Mouse (Mus musculus) left cerebral cortex, postnatal 25 days (tissue): Measurements from ENCODE around the gene Tor1a. TPM values are rescaled to one million over a fixed set of nuclear protein-coding genes. Genes with fewer than 3 reads are reported as not detected.

Experiments used
- DNase-seq, 2 experiments: peaks; one replicate each; pipeline ENCODE4 v3.0.0; 2022; ENCODE audit warnings: low spot score in 2 of 2, mixed read lengths in 1 of 2
- intact Hi-C: fragments of 180-260 bp; cut with DNase I; formaldehyde crosslinking; loops from one replicate; pipeline ENCODE4 v1.15.1; 2025
- total RNA-seq, 2 experiments: library from RNA; stranded (reverse); gene quantifications; 2 replicates each; pipeline ENCODE4 v1.2.3; 2021

Tor1a gene
- total RNA-seq: 10 to 100 TPM; 36.1 to 39.2 TPM

GRCm38 (mm10) chr2:30967352-30968327 is at the start of gene Tor1a:
Gene Tor1a, minus strand, starts transcription at chr2:30967933.
- intact Hi-C loops: no loop called here
- DNase-seq: peak; percentile 91 to 95

DNA sequence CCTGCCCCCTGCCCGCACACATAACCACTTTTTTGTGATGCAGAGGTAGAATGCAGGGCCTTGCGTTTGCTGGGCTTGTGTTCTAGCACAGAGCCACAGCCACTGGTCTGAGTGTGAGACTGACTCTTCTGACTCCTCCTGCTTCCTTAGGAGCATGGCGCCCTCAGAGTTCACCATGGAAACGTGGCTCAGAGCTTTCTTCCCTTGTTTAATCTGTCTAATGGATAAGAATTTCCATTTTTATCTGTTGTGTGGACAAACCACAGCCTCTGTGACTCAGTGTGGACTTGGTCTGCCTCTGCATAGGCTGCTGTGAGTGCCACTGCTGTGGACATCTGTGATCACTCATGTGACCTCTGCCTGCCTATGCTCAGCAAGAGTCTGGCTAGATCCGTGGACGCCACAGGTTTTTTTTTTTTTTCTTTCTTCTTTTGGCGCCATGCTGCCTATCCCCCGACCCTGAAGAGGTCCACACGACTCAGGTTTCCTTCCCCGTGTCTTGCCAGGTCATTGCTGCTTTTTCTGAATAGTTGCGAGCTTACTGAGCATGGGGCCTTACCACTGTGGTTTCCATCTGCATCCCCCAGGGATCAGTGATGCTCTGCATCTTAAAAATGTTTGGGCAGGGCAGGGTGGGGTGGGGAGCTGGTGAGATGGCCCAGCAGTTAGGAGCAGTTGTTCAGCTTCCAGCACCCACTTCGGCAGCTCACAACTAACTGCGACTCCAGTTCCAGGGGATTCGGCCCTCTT is 45.8 kb upstream of the Tor1a start:
- no peak for DNase-seq
- intact Hi-C loops: no loop called here

DNA sequence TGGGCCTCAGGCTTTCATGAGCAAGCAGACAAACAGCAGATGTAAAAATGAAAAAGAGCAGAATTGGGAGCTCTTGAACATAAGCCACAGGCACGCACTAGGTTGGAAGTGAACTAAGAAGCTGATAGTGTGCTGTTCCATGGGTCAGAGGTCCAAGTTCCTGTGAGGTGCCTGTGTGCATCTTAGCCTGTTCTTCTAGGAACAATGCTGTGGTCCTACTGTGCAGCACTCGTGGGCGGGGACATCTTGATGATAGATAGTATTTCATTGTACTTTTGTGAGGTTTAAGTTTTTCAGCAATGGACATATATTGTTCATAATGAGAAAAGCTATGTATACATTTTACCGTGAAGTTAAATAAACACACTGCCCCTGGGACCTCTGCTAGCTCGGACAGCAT is 39.5 kb upstream of the Tor1a start:
- intact Hi-C loops: no loop called here
- DNase-seq: no peak

- no peak for DNase-seq
- intact Hi-C loops: no loop called here
Measured at GRCm38 (mm10) chr2:31006434-31006833, 38.7 kb upstream of the Tor1a start.

DNA sequence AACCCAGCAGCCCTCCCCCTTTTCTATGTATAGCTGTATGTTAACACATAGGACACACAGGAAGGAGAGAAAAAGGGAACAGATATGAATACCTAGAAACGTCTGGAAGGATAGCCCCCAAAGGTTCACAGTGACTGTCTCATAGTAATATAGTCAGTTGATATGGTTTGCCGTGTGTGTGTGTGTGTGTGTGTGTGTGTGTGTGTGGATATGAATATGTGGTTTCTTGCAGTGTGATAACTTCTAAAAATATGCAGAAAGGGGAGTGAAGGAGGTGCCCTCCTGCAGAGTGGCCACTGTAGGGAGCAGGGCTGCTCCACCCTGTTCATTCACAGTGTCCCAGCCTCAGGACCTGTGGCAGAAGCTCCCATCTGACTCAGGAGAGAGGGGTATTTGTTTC is 37.7 kb upstream of the Tor1a start:
- DNase-seq: no peak
- intact Hi-C loops: no loop called here

DNA sequence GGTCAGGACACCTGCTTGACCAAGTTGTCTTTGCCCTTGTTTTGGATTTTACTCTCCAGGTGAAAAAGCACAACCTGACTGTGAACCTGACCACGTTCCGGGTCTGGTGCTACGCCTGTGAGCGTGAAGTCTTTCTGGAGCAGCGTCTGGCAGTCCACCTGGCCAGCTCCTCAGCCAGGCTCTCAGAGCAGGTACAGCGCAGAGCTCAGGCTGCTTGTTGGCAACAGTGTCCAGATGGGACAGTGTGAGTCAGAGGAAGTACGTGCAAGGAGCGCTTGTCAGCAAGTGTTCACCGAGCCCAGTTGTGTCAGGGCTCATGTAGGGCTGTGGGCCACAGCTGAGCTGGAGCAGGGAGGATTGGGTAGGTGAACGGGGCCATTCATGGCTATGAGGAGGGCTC is 35.1 kb upstream of the Tor1a start:
- intact Hi-C loops: no loop called here
- no peak for DNase-seq

DNA sequence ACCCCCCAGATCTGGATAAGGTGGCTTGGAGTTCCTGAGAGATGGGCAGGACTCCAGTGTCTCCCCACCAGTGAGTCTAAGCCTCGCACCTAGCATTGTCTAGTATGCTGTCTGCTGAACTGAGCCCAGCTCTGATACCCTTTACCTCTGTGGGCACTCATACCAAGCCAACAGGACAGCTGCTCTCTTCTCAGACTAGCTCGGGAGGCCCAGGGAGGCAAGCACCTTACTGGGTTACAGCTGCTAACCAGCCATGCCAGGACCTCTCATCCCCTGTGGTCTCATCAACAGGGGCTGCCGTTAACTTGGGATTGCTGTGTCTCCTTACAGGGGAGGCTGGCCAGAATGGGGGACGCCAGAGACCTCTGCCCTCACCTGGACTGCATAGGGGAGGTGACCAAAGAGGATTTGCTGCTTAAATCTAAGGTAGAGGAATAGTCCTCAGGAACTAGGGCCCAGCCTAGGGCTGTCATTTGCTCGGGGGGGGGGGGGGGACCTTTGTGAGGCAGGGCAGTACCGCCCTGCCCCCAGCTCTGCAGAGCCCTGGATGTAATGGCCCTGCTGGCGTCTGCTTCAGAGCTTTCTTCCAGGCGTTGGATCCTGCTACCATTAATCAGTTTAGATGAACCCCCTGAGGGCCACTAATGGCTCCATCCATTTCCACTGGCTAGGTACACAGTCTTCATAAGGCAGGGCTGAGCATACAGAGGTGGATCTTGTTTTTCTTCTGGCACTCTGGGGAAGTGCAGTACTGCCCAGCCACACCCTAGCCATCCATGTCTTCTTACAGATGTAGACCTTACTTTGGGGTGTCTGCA is 30.9 kb upstream of the Tor1a start:
- DNase-seq: no peak
- intact Hi-C loops: no loop called here

GRCm38 (mm10) chr2:30995432-30995996 is 27.8 kb upstream of the Tor1a start:
- no peak for DNase-seq
- intact Hi-C loops: no loop called here

- intact Hi-C loops: no loop called here
- no peak for DNase-seq
Measured at GRCm38 (mm10) chr2:30994853-30995252, 27.1 kb upstream of the Tor1a start.

DNA sequence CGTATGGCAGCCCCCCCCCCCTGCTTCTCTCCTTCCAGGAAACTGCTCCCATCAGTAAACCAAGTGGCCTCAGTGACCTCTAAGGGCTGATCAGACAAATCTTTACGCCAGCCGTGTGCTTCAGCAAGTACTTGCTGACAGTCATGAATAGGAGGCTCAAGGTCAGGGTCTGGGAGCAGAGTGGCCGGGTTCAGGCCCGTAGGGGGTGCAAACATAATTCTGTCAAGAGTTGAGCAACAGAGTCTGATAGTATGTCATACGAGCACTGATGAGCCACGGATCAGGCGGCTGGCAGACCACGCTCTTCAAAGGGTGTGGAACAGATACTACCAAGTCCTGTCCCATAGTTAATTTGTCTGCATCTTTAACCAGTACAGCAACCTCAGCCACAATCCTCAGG is 22.5 kb upstream of the Tor1a start:
- intact Hi-C loops: no loop called here
- no peak for DNase-seq

DNA sequence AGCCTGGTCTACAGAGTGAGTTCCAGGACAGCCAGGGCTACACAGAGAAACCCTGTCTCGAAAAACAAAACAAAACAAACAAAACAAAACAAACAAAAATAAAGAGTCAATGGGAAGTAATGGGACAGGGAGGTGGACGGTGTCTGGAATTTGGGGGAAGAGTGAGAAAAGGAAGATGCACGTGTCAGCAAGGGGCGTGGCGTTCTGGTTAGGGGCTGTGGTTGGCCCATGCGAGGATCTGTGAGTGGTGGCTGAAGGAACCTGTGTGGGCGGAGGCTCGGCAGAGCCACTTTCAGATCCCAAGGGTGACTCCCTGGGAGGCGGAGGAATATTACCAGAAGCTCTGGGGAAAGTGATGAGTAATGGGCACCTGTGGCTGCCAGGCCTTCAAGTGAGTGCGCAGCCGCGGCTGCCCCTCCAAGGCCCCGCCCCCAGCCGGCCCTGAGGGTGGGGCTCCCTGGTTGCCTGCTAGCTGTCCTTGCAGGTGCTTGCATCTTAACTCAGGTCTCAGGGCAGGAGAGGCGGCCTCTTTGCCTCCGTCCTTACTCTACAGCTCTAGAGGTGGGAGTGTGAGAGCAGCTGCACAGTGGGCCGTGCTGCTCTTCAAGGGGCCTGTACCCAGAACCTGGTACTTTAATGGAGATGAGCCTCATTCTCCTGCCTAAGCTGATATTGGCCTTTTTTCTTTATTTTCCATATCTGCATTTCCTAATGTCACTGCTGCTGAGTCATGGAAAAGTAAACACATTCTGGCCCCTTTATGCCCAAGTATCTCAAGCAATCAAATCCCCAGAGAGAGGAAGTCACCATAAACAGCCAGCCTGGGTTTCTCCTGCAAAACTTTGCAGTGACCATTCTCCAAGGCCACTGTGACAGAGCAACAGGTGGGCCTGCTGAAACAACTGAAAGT is 17.6 kb upstream of the Tor1a start:
- intact Hi-C loops: no loop called here
- peak; percentile 26 to 52 for DNase-seq

- DNase-seq: no peak
Measured at GRCm38 (mm10) chr2:30983024-30983423, 15.3 kb upstream of the Tor1a start.

GRCm38 (mm10) chr2:30981790-30982513 is 14.2 kb upstream of the Tor1a start, which contains the start of the genes BC005624 and Usp20:
Gene BC005624, minus strand, starts transcription at chr2:30982201.
Gene Usp20, plus strand, starts transcription at chr2:30982279.
- intact Hi-C loops: loop anchor here (5.0 kb wide), 1 partner anchor 160 kb away; the partner anchor contains the start of gene Fnbp1
- peak; percentile 100 for DNase-seq

More at GRCm38 (mm10) chr2:30983024-30983423, 15.3 kb upstream of the Tor1a start:
- intact Hi-C loops: loop anchor here (5.0 kb wide), 1 partner anchor 159 kb away; the partner anchor contains the start of gene Fnbp1

DNA sequence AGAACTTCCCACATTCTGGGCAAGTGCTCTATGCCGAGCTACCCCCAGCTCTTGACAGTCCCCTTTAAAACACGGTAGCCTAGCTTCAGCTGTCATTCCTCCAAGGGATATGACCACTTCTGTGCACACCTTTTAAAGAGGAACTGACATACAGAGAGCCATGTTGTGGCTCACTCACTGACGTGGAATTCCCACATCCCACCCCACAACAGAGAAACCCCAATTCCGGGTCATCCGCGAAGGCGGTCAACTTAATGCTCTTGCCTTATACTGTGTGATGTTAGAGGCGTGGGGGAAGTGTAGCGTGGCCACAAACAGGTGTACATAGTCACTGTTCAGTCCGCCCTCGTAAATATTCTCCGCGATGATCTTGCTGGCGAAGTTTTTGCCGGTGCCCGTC is 907 bp downstream of the Tor1a start:
- intact Hi-C loops: loop anchor here (1.0 kb wide), 1 partner anchor 14 kb away; no protein-coding TSS in a partner anchor
- no peak for DNase-seq

- intact Hi-C loops: loop anchor here (1.0 kb wide), 1 partner anchor 12 kb away; no protein-coding TSS in a partner anchor
- DNase-seq: no peak
Measured at GRCm38 (mm10) chr2:30965627-30966026, 2.1 kb downstream of the Tor1a start.

DNA sequence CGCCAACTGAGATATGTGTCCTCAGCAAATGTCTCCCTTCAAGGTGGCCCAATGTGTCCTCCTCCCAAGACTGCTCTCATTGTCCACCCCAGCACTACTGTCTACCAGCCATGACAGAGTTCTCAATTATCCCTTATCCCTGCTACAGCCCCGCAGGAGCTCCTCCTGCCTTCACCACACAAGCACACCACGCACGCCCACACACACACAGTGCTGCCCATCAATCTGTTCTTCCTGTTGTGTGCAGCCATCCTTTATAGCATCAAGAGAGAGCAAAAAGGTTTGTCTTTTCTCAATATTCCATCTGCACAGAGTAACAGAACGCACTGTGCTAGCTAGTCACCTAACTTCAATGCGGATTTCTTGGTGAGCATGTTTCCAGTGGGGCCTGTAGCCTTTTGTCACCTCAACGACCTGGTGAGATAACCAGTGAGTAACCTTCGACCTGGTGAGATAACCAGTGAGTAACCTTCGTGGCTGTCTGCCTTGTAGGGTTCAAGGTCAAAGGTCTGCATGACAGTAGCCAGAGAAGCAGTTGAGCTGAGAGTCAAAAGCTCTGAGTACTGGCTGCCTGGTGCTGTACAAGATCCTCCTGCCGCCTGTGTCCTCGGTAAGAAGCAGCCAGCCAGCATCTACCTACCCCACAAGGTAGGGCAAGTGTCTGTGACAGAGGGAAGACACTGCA is 5.0 kb downstream of the Tor1a start:
- intact Hi-C loops: no loop called here
- peak in 1 of 2 experiments; percentile 35 for DNase-seq

GRCm38 (mm10) chr2:30959856-30960255 is 7.9 kb downstream of the Tor1a start:
- DNase-seq: no peak
- intact Hi-C loops: no loop called here
